Mouse (Mus musculus) heart, embryonic 12.5 days (tissue): ENCODE data around the gene Etnk2. TPM values are rescaled to one million over a fixed set of nuclear protein-coding genes. Genes with fewer than 3 reads are reported as not detected.

Source experiments
- ATAC-seq: fragments of 200-750 bp; cut with Nextera tagmentation; 2 replicates; pipeline ENCODE4 v1.8.0; 2017; ENCODE audit warnings: moderate TSS enrichment, moderate library complexity; ENCODE audit not compliant: insufficient number of reproducible peaks, low FRiP score
- H3K27ac ChIP-seq: fragments of 300-500 bp; sonication (generic); 2 replicates; pipeline ENCODE4 v1.5.1; 2016; ENCODE audit warnings: mild to moderate bottlenecking, moderate library complexity; ENCODE audit not compliant: poor library complexity, severe bottlenecking
- H3K27me3 ChIP-seq: fragments of 300-500 bp; sonication (generic); replicated peaks from 2 replicates; pipeline ENCODE4 v1.6.1; 2016; ENCODE audit warnings: mild to moderate bottlenecking, moderate library complexity
- H3K36me3 ChIP-seq: fragments of 300-500 bp; sonication (generic); 2 replicates; pipeline ENCODE4 v1.6.1; 2016; ENCODE audit warnings: mild to moderate bottlenecking, moderate library complexity
- H3K4me1 ChIP-seq: fragments of 300-500 bp; sonication (generic); replicated peaks from 2 replicates; pipeline ENCODE4 v1.6.1; 2016; ENCODE audit warnings: mild to moderate bottlenecking
- H3K4me2 ChIP-seq: fragments of 300-500 bp; sonication (generic); 2 replicates; pipeline ENCODE4 v1.6.1; 2016; ENCODE audit warnings: mild to moderate bottlenecking, moderate library complexity
- H3K4me3 ChIP-seq: fragments of 300-500 bp; sonication (generic); 2 replicates; pipeline ENCODE4 v1.5.1; 2016; ENCODE audit warnings: mild to moderate bottlenecking
- H3K9ac ChIP-seq: fragments of 300-500 bp; sonication (generic); 2 replicates; pipeline ENCODE4 v1.6.1; 2016; ENCODE audit warnings: mild to moderate bottlenecking, moderate library complexity
- H3K9me3 ChIP-seq: fragments of 300-500 bp; sonication (generic); replicated peaks from 2 replicates; pipeline ENCODE4 v1.6.1; 2016; ENCODE audit warnings: mild to moderate bottlenecking, moderate library complexity
- WGBS: fragments of 180-500 bp; shearing (Covaris S2); methylation state at CpG from one replicate; pipeline ENCODE4 v1.1.7; 2016; 5-methylcytosine and 5-hydroxymethylcytosine counted together
- polyA plus RNA-seq: library from polyadenylated mRNA; unstranded; fragments of >200 nt; fragmentation: Nextera tagmentation; extraction: Ambion mirVana; gene quantifications from 2 replicates; pipeline ENCODE4 v1.2.1, GENCODE M21; 2016

The Etnk2 gene
- polyA plus RNA-seq, 1 experiment from 2014 or later, result 1.7 TPM

DNA sequence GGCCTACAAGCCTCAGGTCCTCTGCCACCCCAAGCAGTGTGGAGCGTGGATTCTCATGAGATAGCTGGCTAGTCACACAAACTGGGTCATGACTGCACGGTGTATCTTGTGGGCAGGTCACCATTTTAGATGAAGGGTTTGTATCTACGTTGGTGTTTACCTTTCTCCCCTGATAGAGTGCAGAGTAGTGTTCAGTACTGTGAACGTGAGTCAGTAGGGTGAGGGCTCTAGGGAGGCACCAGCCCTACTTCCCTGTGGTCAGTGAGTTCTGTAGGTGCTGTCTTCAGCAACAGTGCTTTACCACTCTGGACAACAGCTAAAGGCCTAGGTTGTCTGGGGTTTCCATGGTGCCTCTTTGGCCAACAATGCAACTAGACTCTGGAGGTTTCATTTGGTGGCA lies 40.6 kb downstream of the Etnk2 start:
- no peak overlapping the region for H3K9ac ChIP-seq
- peaks cover 21% of the 10 kb centered on the region for H3K4me1 ChIP-seq
- ATAC-seq, result no peak
- H3K36me3 ChIP-seq, result no peaks in the 10 kb centered on the region
- no peak overlapping the region for H3K4me2 ChIP-seq
- no peak overlapping the region for H3K27ac ChIP-seq
- H3K9me3 ChIP-seq, result no peaks in the 10 kb centered on the region
- no peaks in the 10 kb centered on the region for H3K27me3 ChIP-seq
- 65% methylated on average over 4 of the region's 4 CpGs for WGBS
- no peak overlapping the region for H3K4me3 ChIP-seq

DNA sequence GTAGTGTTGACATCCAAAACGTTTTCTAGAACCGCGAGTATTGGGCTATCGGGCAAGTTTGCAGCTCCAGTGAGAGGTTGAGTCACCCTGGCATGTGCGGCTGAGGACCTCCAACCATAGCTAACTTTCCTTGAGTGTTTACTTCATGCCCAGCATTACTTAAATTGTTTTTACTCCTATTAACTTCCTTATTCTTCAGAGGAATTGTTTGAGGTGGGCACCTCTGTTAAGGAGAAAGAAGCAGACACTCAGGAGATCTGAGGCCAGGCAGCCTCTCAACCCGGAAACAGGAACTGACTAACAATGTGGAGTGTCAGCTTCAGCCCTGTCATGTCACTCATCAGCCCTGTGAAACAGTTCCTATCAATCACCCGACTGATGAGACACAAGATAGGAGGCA lies 43.2 kb downstream of the Etnk2 start:
- Histone ChIP-seq H3K4me3 (no peak overlapping the region), H3K4me2 (no peak overlapping the region), H3K4me1 (peaks cover 10% of the 10 kb centered on the region; the same call in 1 of the 2 replicates), H3K36me3 (no peaks in the 10 kb centered on the region), H3K27me3 (no peaks in the 10 kb centered on the region), H3K9me3 (no peaks in the 10 kb centered on the region), H3K9ac (no peak overlapping the region), H3K27ac (no peak overlapping the region)
- no peak for ATAC-seq
- 56% methylated on average over 7 of the region's 7 CpGs for WGBS

DNA sequence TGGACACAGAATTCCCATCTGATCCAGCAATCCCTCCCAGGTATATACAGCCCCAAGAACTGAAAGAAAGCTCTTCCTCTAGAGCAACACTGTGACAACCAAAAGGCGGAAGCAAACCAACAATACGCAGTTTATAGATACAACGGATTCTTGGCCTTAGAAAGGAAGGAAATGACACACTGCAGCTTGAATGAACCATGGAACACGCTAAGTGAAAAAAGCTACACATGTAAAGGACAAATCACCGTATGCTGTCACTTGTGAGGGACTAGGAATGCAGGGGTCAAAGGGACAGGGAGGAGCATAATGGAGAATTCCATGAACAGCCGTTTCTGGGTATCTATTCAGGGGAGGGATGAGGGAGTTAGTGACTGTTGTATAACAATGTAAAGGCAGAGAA lies 44.1 kb downstream of the Etnk2 start:
- WGBS, result 56% methylated on average over 6 of the region's 6 CpGs

DNA sequence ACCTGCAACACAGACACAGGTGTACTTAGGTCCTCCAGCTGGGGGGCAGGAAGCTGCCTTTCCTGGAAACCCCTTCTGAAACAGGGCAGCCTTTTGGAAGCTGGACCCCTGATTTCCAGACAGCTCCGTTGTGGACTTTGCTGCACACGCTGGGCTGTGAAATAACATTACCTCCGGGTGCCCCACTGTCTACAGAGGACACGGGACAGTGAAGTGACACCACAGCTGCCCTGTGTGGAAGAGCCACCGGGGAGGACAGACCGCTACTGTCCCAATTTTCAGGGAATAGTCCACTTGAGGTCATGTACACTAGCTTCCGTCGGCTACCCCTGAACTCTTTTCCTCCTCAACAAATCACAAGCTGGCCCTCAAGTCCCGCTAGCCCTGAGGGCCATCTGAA lies 44.9 kb downstream of the Etnk2 start:
- ATAC-seq, result no peak
- H3K27ac ChIP-seq, result no peak overlapping the region
- no peaks in the 10 kb centered on the region for H3K27me3 ChIP-seq
- no peak overlapping the region for H3K4me2 ChIP-seq
- H3K9me3 ChIP-seq, result no peaks in the 10 kb centered on the region
- no peak overlapping the region for H3K9ac ChIP-seq
- peaks cover 10% of the 10 kb centered on the region; the same call in 1 of the 2 replicates for H3K4me1 ChIP-seq
- no peak overlapping the region for H3K4me3 ChIP-seq
- 61% methylated on average over 9 of the region's 9 CpGs for WGBS
- no peaks in the 10 kb centered on the region for H3K36me3 ChIP-seq

More for the DNA sequence above, 44.1 kb downstream of the Etnk2 start:
- Histone ChIP-seq H3K36me3 (no peaks in the 10 kb centered on the region), H3K4me3 (no peak overlapping the region), H3K27me3 (no peaks in the 10 kb centered on the region), H3K9me3 (no peaks in the 10 kb centered on the region), H3K4me1 (peaks cover 10% of the 10 kb centered on the region; the same call in 1 of the 2 replicates), H3K27ac (no peak overlapping the region), H3K9ac (no peak overlapping the region), H3K4me2 (no peak overlapping the region)
- ATAC-seq, result no peak

DNA sequence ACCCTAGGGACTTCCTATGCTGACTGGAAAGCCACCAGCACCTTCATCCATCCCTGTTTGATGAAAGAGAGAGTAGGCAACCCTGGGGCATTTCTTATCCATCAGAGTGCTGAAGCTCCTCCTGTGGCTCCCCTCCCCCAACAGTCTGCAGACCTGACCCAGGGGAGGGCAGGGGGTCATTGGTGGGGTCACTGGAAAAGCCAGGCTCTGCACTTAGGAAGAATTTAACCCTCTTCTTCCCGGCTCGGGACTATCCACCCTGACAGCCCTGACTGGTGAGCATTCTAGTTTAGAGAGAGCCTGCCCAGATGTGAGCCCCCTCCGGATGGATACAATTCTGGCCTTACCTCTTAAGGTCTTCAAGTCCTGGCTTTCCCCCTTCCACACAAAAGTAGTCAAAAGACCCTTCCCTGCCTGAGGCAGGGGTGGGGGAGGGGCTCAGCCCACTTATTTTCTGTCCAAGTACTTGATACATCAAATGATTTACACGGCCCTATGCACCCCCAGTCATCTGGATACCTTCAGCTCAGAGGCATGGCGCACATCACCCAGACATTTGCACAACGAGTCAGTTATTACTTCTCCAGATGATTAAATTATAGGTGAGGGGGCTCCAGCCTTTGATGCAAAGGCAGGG lies 45.6 kb downstream of the Etnk2 start:
- H3K9me3 ChIP-seq, result no peaks in the 10 kb centered on the region
- 27% methylated on average over 6 of the region's 6 CpGs for WGBS
- ATAC-seq, result no peak
- H3K4me2 ChIP-seq, result no peak overlapping the region
- no peaks in the 10 kb centered on the region for H3K36me3 ChIP-seq
- no peak overlapping the region for H3K9ac ChIP-seq
- H3K27me3 ChIP-seq, result no peaks in the 10 kb centered on the region
- no peak overlapping the region for H3K4me3 ChIP-seq
- peaks cover 10% of the 10 kb centered on the region; the same call in 1 of the 2 replicates for H3K4me1 ChIP-seq
- H3K27ac ChIP-seq, result no peak overlapping the region

DNA sequence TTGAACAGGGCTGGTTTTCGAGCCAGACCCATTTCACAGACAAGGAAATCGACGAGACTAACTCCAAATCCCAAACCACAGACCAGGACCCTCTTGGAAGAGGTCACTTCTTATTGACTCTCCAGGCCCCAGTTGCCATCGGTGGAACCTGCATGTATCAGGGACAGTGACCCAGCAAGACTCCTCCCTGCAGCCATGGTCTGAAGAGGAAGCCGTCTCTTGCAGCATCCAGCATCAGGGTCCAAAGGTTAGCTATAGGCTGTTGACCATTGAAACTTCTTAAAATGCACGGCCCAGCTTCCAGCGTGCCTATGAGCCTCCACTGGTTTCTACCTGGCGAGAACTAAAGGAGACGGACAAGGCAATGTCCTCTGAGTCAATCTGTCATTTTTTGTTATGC lies 46.4 kb downstream of the Etnk2 start:
- 0 out of 2 replicates have a peak, but pooled peaks cover 2% of the 10 kb centered on the region for H3K27me3 ChIP-seq
- no peak overlapping the region for H3K4me2 ChIP-seq
- no peaks in the 10 kb centered on the region for H3K9me3 ChIP-seq
- H3K27ac ChIP-seq, result no peak overlapping the region
- no peak overlapping the region for H3K9ac ChIP-seq
- H3K4me1 ChIP-seq, result peaks cover 10% of the 10 kb centered on the region; the same call in 1 of the 2 replicates
- no peak for ATAC-seq
- no peaks in the 10 kb centered on the region for H3K36me3 ChIP-seq
- no peak overlapping the region for H3K4me3 ChIP-seq
- 71% methylated on average over 9 of the region's 9 CpGs for WGBS

DNA sequence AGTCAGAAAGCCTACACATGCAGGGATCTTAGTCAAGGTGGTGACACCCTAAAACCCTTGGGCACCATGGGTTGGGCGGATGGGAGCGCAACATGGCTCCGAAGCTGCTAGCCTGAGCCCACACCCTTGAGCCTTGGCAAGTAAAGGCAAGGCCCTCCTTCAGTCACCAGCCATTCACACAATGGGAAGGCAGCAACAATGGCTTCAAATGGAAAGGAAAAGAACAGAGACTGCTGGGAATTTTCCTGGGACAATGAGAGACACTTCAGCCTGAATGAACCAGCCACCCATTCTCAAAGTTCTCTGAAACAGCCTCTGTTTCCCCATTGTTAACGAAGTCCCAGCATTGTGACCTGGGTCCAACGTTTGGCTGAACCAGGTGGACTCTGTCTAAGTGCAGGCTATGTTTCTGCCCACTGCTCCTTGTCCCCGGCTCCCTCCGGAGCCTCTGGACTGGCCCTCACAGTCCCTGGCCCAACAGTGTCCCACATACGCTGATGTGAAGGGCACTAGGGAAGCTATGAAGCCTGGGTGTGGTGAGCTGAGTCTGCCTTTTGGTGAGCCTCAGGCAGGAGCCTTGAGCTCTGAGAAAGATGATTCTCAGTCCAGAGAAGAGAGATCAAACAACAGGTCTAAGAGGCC lies 48.3 kb downstream of the Etnk2 start:
- Histone ChIP-seq H3K27me3 (0 out of 2 replicates have a peak, but pooled peaks cover 9% of the 10 kb centered on the region), H3K4me2 (no peak overlapping the region), H3K27ac (no peak overlapping the region), H3K36me3 (no peaks in the 10 kb centered on the region), H3K4me1 (peaks cover 16% of the 10 kb centered on the region; the same call in 1 of the 2 replicates), H3K9ac (no peak overlapping the region), H3K4me3 (no peak overlapping the region), H3K9me3 (no peaks in the 10 kb centered on the region)
- 77% methylated on average over 8 of the region's 8 CpGs for WGBS
- no peak for ATAC-seq

DNA sequence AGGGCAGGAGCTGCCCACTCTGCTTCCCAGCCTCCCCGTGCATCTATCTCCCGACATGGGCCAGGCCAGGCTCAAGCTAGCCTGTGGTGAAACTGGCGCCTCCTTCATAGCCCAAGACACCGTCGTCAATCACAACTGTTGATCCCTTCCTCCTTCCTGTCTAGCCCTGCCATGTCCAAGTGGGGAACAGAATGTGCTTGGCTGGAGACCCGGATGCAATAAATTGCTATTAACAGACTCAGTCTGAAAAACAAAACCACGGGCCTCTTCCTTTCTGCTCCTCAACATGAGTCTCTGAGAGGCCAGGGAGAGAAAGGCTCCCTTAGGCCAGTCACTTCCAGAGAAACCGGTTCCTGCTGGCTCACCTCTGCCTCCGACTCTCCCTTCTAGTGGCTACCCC lies 49.6 kb downstream of the Etnk2 start:
- Histone ChIP-seq H3K4me2 (no peak overlapping the region), H3K27ac (no peak overlapping the region), H3K27me3 (0 out of 2 replicates have a peak, but pooled peaks cover 9% of the 10 kb centered on the region), H3K36me3 (no peaks in the 10 kb centered on the region), H3K4me1 (peaks cover 24% of the 10 kb centered on the region), H3K9me3 (no peaks in the 10 kb centered on the region), H3K4me3 (no peak overlapping the region), H3K9ac (no peak overlapping the region)
- ATAC-seq, result no peak
- WGBS, result 70% methylated on average over 9 of the region's 9 CpGs

DNA sequence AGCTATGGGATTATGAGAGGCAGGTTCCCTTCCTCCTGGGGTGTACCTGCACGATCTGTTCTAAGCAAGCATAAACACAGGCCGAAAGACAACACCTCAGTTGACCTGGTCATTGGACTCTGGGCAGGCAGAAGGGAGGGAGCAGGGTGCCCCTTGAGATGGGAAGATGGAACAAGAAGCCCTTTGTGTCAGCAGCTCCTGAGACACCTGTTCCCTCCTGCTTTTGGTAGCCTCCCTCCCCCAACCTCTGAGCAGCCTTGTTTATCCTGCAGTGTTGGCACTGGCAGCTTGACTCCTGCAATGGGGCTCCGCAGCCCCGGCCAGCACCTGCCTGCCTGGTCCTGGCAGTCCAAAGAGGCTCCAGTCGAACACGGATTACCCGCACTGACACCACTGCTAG lies 51.7 kb downstream of the Etnk2 start:
- 0 out of 2 replicates have a peak, but pooled peaks cover 9% of the 10 kb centered on the region for H3K27me3 ChIP-seq
- WGBS, result 67% methylated on average over 7 of the region's 7 CpGs
- H3K36me3 ChIP-seq, result no peaks in the 10 kb centered on the region
- no peak for ATAC-seq
- H3K9me3 ChIP-seq, result no peaks in the 10 kb centered on the region
- H3K27ac ChIP-seq, result no peak overlapping the region
- H3K9ac ChIP-seq, result no peak overlapping the region
- H3K4me2 ChIP-seq, result no peak overlapping the region
- peaks cover 35% of the 10 kb centered on the region for H3K4me1 ChIP-seq
- H3K4me3 ChIP-seq, result no peak overlapping the region

DNA sequence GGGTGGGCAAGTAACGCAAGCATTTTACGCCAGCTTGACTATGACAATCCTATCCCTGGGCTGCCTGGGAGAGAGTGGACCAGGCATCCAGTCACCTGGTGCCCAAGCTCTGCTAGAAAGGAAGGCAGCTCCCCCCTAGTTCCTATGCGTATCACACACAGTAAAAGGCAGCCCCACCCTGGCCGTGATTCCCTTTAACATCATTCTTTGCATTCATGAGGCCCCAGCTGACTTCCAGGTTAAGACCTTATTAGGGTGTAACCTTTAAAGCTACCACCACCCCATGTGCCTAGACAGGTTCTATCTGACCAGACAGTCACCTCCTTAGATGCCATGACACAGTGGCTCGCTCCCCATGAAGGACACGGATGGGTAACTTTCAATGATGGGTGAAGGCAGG lies 52.1 kb downstream of the Etnk2 start:
- H3K9me3 ChIP-seq, result no peaks in the 10 kb centered on the region
- H3K4me2 ChIP-seq, result no peak overlapping the region
- 0 out of 2 replicates have a peak, but pooled peaks cover 9% of the 10 kb centered on the region for H3K27me3 ChIP-seq
- no peak overlapping the region for H3K9ac ChIP-seq
- peaks cover 37% of the 10 kb centered on the region for H3K4me1 ChIP-seq
- no peak overlapping the region for H3K27ac ChIP-seq
- H3K36me3 ChIP-seq, result no peaks in the 10 kb centered on the region
- 71% methylated on average over 6 of the region's 6 CpGs for WGBS
- ATAC-seq, result no peak
- no peak overlapping the region for H3K4me3 ChIP-seq

DNA sequence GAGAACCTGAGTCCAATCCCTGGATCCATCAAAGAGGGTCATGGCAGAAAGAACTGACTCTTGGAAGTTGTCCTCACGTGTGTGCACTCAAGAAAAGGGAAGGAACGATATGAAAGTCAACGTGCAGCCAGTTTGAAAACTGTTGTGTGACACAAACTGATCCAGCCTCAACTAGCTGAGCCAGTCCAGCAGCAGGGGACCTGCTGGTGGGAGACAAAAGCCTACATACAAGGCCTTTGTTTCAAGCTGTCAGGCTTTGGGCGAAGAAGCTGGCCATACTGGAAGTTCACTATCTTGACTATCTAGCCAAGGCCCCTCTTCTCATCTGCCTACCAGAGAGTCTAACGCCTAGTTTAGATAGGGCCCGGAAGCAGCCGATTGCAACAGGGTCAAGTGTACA lies 53.1 kb downstream of the Etnk2 start:
- 78% methylated on average over 7 of the region's 7 CpGs for WGBS
- Histone ChIP-seq H3K4me1 (peaks cover 45% of the 10 kb centered on the region), H3K9ac (no peak overlapping the region), H3K27me3 (0 out of 2 replicates have a peak, but pooled peaks cover 9% of the 10 kb centered on the region), H3K9me3 (no peaks in the 10 kb centered on the region), H3K4me3 (no peak overlapping the region), H3K4me2 (no peak overlapping the region), H3K27ac (no peak overlapping the region), H3K36me3 (no peaks in the 10 kb centered on the region)
- ATAC-seq, result no peak
